Mouse (Mus musculus) lung, adult 2 months (tissue): Measurements from ENCODE around the gene Avp.

Experiments used
- CTCF ChIP-seq: fragments of 200-500 bp; IDR thresholded peaks from 2 replicates; pipeline ENCODE4 v1.5.1; 2011; ENCODE audit warnings: mild to moderate bottlenecking, low read length, control low read depth; ENCODE audit not compliant: insufficient read depth
- POLR2A ChIP-seq: fragments of 200-500 bp; IDR thresholded peaks from 2 replicates; pipeline ENCODE4 v1.6.1; 2011; ENCODE audit warnings: low read depth, mild to moderate bottlenecking, control low read depth, low read length, borderline replicate concordance; ENCODE audit errors: extremely low read depth

GRCm38 (mm10) chr2:130628424-130628823 is 46.1 kb upstream of the Avp start:
- TF ChIP-seq POLR2A: no peak
- TF ChIP-seq CTCF: no peak
